Mouse (Mus musculus): ENCODE measurements around the gene Anapc7. TPM values are rescaled to one million over a fixed set of nuclear protein-coding genes. Genes with fewer than 3 reads are reported as not detected.
"Not testable (repeated sequence)": the region's sequence is repeated elsewhere in the genome, so short reads cannot be mapped to it uniquely, and the experiment has no call there.

Anapc7 gene
- polyA plus RNA-seq, 1 experiment from 2014 or later = 56.1 TPM

GRCm38 (mm10) chr5:122449946-122450345 is 28.5 kb downstream of the Anapc7 start:
- no peaks in the 10 kb centered on the region for H3K27me3 ChIP-seq
- TF ChIP-seq CTCF (IDR thresholded peaks at IDR 0.05) = no peak
- in situ Hi-C loops (cut with MboI; ENCODE audit: low pct_unique_long_range_greater_than_20kb) = loop anchor here (10.0 kb wide), 1 partner anchor 175 kb away; no protein-coding TSS in a partner anchor
- no peak for DNase-seq (ENCODE audit: low read depth, low spot score)
- CTCF ChIA-PET = interaction anchor here (1.1 to 1.3 kb wide), 2 partner anchors 11 to 24 kb away, joined by 4 read pairs; no protein-coding TSS in a partner anchor
- no peak for ATAC-seq
- POLR2A ChIA-PET = interaction anchor here (0.6 to 2.2 kb wide), 3 partner anchors 10 to 284 kb away, joined by 3 to 13 read pairs (median 6); no protein-coding TSS in a partner anchor

- CTCF ChIA-PET = interaction anchor here (1.8 kb wide), 1 partner anchor 25 kb away, joined by 3 read pairs; no protein-coding TSS in a partner anchor
- no peak for DNase-seq (ENCODE audit: low read depth, low spot score)
- in situ Hi-C loops (cut with MboI; ENCODE audit: low pct_unique_long_range_greater_than_20kb) = no loop called here
- H3K27me3 ChIP-seq = no peaks in the 10 kb centered on the region
- POLR2A ChIA-PET = interaction anchor here (0.8 kb wide), 1 partner anchor 11 kb away, joined by 6 read pairs; no protein-coding TSS in a partner anchor
- TF ChIP-seq CTCF (IDR thresholded peaks at IDR 0.05) = no peak
- no peak for ATAC-seq
Measured at GRCm38 (mm10) chr5:122450913-122451317, 29.4 kb downstream of the Anapc7 start.

- no peak for TF ChIP-seq CTCF (IDR thresholded peaks at IDR 0.05)
- DNase-seq (ENCODE audit: low read depth, low spot score) (no peak), ATAC-seq (no peak)
- no peaks in the 10 kb centered on the region for H3K27me3 ChIP-seq
- CTCF ChIA-PET = interaction anchor here (0.8 to 1.8 kb wide), 2 partner anchors 24 to 25 kb away, joined by 3 read pairs; no protein-coding TSS in a partner anchor
- in situ Hi-C loops (cut with MboI; ENCODE audit: low pct_unique_long_range_greater_than_20kb) = no loop called here
- POLR2A ChIA-PET = no interaction called here
Measured at GRCm38 (mm10) chr5:122451324-122451723, 29.8 kb downstream of the Anapc7 start.

DNA sequence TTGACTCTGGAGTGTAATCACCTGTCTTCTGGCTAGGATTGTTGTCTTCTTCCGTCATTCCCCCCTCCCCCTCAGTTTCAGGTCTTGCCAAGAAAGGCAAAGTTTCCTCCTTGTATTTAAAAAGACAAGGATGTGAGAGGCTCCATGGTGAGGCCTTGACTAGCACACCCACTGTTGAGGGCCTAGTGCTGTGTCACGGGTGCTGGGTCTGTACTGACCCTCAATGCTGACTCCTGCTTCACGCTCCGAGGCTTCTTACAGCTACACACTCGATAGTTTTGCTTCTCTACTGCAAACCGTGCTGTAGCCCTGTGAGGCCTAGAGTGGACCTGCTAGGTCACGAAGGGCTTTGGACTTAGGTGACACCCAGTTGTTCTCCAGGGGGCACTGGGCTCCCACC is 30.7 kb downstream of the Anapc7 start:
- no peaks in the 10 kb centered on the region for H3K27me3 ChIP-seq
- in situ Hi-C loops (cut with MboI; ENCODE audit: low pct_unique_long_range_greater_than_20kb) = no loop called here
- ATAC-seq (no peak), DNase-seq (ENCODE audit: low read depth, low spot score) (no peak)
- ChIA-PET CTCF (interaction anchor here (0.8 to 1.8 kb wide), 2 partner anchors 23 to 24 kb away, joined by 3 read pairs; no protein-coding TSS in a partner anchor), POLR2A (no interaction called here)
- TF ChIP-seq CTCF (IDR thresholded peaks at IDR 0.05) = no peak

DNA sequence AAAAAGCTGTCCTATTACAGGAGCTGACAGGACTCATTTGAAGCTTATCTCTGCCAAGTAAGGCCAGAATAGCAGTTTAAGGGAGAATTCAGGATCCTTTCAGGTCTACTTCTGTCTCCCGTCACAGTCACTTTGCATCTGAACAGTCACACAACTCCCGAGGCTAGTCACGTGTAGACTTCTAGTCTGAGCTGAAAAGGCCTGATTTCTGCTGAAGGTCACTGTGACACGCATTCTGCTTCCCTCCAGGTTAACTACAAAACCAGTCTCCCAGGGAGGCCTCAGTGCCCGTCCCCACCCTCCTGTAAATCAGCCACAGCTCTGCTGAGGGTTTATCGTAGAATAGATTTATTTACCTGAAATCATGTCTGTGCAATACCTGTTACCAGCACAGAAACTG is 31.7 kb downstream of the Anapc7 start:
- ATAC-seq (no peak), DNase-seq (ENCODE audit: low read depth, low spot score) (no peak)
- no peaks in the 10 kb centered on the region for H3K27me3 ChIP-seq
- ChIA-PET CTCF (interaction anchor here (1.3 kb wide), 1 partner anchor 21 kb away, joined by 3 read pairs; no protein-coding TSS in a partner anchor), POLR2A (interaction anchor here (1.6 kb wide), 1 partner anchor 13 kb away, joined by 3 read pairs; no protein-coding TSS in a partner anchor)
- no peak for TF ChIP-seq CTCF (IDR thresholded peaks at IDR 0.05)
- in situ Hi-C loops (cut with MboI; ENCODE audit: low pct_unique_long_range_greater_than_20kb) = no loop called here

GRCm38 (mm10) chr5:122454442-122454841 is 32.9 kb downstream of the Anapc7 start:
- in situ Hi-C loops (cut with MboI; ENCODE audit: low pct_unique_long_range_greater_than_20kb) = no loop called here
- ATAC-seq = no peak
- DNase-seq (ENCODE audit: low read depth, low spot score) = no peak
- TF ChIP-seq CTCF (IDR thresholded peaks at IDR 0.05) = no peak
- CTCF ChIA-PET = interaction anchor here (1.3 kb wide), 1 partner anchor 20 kb away, joined by 3 read pairs; no protein-coding TSS in a partner anchor
- H3K27me3 ChIP-seq = no peaks in the 10 kb centered on the region
- POLR2A ChIA-PET = interaction anchor here (1.6 kb wide), 1 partner anchor 14 kb away, joined by 3 read pairs; no protein-coding TSS in a partner anchor

GRCm38 (mm10) chr5:122454883-122455282 is 33.4 kb downstream of the Anapc7 start:
- DNase-seq (ENCODE audit: low read depth, low spot score) (no peak), ATAC-seq (no peak)
- CTCF ChIA-PET = no interaction called here
- in situ Hi-C loops (cut with MboI; ENCODE audit: low pct_unique_long_range_greater_than_20kb) = no loop called here
- POLR2A ChIA-PET = no interaction called here
- no peak for TF ChIP-seq CTCF (IDR thresholded peaks at IDR 0.05)
- H3K27me3 ChIP-seq = no peaks in the 10 kb centered on the region

GRCm38 (mm10) chr5:122455584-122455983 is 34.1 kb downstream of the Anapc7 start:
- no peak for ATAC-seq
- no peak for TF ChIP-seq CTCF (IDR thresholded peaks at IDR 0.05)
- no peaks in the 10 kb centered on the region for H3K27me3 ChIP-seq
- DNase-seq (ENCODE audit: low read depth, low spot score) = no peak
- POLR2A ChIA-PET = no interaction called here
- CTCF ChIA-PET = interaction anchor here (2.9 kb wide), 1 partner anchor 19 kb away, joined by 10 read pairs; no protein-coding TSS in a partner anchor
- in situ Hi-C loops (cut with MboI; ENCODE audit: low pct_unique_long_range_greater_than_20kb) = no loop called here

DNA sequence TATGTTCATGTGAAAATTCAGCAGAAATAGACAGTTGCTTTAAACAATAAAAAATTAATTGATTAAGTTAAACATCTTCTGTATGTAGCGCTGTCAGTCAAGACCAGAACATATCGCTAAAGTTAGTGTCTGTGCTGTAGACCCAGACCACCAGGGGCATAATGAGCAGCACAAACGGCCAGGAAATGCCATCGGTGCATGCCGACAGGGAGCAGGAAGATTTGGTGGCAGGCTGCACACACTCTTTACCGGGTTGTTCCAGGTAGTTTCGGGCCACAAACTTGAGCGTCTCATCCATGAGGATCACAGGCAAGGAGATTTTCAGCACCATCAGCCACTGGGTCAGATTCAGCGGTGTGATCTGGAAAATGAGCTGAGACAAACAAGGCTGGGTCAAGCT is 35.6 kb downstream of the Anapc7 start:
- in situ Hi-C loops (cut with MboI; ENCODE audit: low pct_unique_long_range_greater_than_20kb); H3K27me3 ChIP-seq; POLR2A ChIA-PET; ATAC-seq; DNase-seq (ENCODE audit: low read depth, low spot score): not testable (repeated sequence)
- CTCF ChIA-PET = interaction anchor here (2.9 kb wide), 1 partner anchor 18 kb away, joined by 10 read pairs; no protein-coding TSS in a partner anchor

DNA sequence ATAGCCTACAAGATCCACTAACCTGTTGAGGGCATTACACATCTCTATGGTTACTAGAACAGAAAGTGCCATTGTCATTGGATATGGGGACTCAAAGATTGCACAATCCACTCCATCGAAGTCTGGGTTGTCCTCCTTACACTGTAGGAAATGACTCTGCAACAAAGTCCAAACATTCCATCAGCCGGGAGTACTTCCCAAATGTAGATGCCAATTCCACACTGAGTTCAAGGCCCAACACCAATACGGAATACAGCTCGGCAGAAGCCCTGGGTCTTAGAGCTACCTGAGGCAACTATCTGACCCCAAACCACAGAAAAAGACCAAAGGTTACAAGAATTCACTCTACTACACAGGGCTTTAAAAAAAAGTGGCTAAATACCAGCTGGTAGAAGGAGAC is 36.6 kb downstream of the Anapc7 start:
- no peak for ATAC-seq
- in situ Hi-C loops (cut with MboI; ENCODE audit: low pct_unique_long_range_greater_than_20kb) = no loop called here
- DNase-seq (ENCODE audit: low read depth, low spot score) = no peak
- TF ChIP-seq CTCF (IDR thresholded peaks at IDR 0.05) = no peak
- CTCF ChIA-PET = interaction anchor here (1.1 to 2.9 kb wide), 2 partner anchors 12 to 17 kb away, joined by 3 to 10 read pairs; no protein-coding TSS in a partner anchor
- POLR2A ChIA-PET = no interaction called here
- no peaks in the 10 kb centered on the region for H3K27me3 ChIP-seq

- in situ Hi-C loops (cut with MboI; ENCODE audit: low pct_unique_long_range_greater_than_20kb) = no loop called here
- no peaks in the 10 kb centered on the region for H3K27me3 ChIP-seq
- ChIA-PET CTCF (interaction anchor here (1.1 to 1.9 kb wide), 3 partner anchors 12 to 14 kb away, joined by 3 to 6 read pairs (median 5); no protein-coding TSS in a partner anchor), POLR2A (interaction anchor here (0.5 kb wide), 1 partner anchor 38 kb away, joined by 5 read pairs; no protein-coding TSS in a partner anchor)
- ATAC-seq (no peak), DNase-seq (ENCODE audit: low read depth, low spot score) (no peak)
- TF ChIP-seq CTCF (IDR thresholded peaks at IDR 0.05) = no peak
Measured at GRCm38 (mm10) chr5:122459335-122459734, 37.8 kb downstream of the Anapc7 start.

Data from Patski (cell line).